Mouse (Mus musculus) testis, adult 2 months (tissue): ENCODE measurements around the gene Fhod1. TPM values are rescaled to one million over a fixed set of nuclear protein-coding genes. Genes with fewer than 3 reads are reported as not detected.

Source experiments
- H3K27ac ChIP-seq: fragments of 200-500 bp; 2 replicates; pipeline ENCODE4 v1.5.1; 2012; ENCODE audit warnings: low read depth, low read length; ENCODE audit not compliant: control insufficient read depth, insufficient read depth
- H3K27me3 ChIP-seq: fragments of 200-500 bp; 2 replicates; pipeline ENCODE4 v1.6.1; 2012; ENCODE audit warnings: mild to moderate bottlenecking, low read length, moderate library complexity; ENCODE audit not compliant: control insufficient read depth, insufficient read depth
- H3K36me3 ChIP-seq: fragments of 200-500 bp; 2 replicates; pipeline ENCODE4 v1.6.1; 2012; ENCODE audit warnings: mild to moderate bottlenecking, low read length; ENCODE audit not compliant: control insufficient read depth, insufficient read depth
- H3K4me1 ChIP-seq: fragments of 200-500 bp; 2 replicates; pipeline ENCODE4 v1.6.1; 2012; ENCODE audit warnings: low read length; ENCODE audit not compliant: control insufficient read depth, insufficient read depth
- H3K4me3 ChIP-seq: fragments of 200-500 bp; 2 replicates; pipeline ENCODE4 v1.5.1; 2012; ENCODE audit warnings: low read depth, mild to moderate bottlenecking, low read length, moderate library complexity, mixed read lengths; ENCODE audit not compliant: control insufficient read depth
- CTCF ChIP-seq: fragments of 200-500 bp; IDR thresholded peaks from 2 replicates; pipeline ENCODE4 v1.5.1; 2012; ENCODE audit warnings: low read depth, mild to moderate bottlenecking, inconsistent platforms, low read length, moderate library complexity; ENCODE audit not compliant: control insufficient read depth, insufficient read depth, insufficient replicate concordance
- POLR2A ChIP-seq: fragments of 200-500 bp; IDR thresholded peaks from 2 replicates; pipeline ENCODE4 v1.6.1; 2012; ENCODE audit warnings: low read depth, mild to moderate bottlenecking, inconsistent platforms, low read length, moderate library complexity; ENCODE audit not compliant: control insufficient read depth
- polyA plus RNA-seq: library from polyadenylated mRNA; depleted of rRNA; stranded (reverse); fragments of >200 nt; gene quantifications from 2 replicates; pipeline ENCODE4 v1.2.3, GENCODE M21; 2012; rRNA removed

Gene Fhod1
- polyA plus RNA-seq, 1 experiment: 17.9 TPM

DNA sequence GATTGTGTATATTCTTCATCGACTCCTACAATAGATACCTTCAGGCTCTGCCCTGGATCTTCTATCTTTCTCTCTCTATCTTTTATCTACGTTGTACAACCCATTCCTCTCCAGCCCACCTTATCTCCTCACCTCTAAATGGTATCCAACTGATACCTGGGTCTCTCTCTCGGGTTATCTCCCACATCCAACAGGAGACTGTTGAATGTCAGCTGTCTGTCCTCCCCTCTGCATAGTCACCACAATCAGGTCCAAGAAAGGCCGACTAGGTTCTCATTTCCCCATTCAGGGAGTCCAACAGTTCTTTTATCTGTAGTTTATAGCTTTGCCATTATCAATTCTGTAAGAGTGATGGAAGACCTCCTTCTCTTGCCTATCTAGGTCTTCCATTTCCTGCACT, 65.5 kb downstream of the Fhod1 start:
- Histone ChIP-seq H3K4me3 (no peak overlapping the region), H3K27ac (no peak overlapping the region), H3K4me1 (peaks cover 7% of the 10 kb centered on the region), H3K27me3 (no peaks in the 10 kb centered on the region), H3K36me3 (no peaks in the 10 kb centered on the region)
- TF ChIP-seq POLR2A (no peak), CTCF (no peak)

DNA sequence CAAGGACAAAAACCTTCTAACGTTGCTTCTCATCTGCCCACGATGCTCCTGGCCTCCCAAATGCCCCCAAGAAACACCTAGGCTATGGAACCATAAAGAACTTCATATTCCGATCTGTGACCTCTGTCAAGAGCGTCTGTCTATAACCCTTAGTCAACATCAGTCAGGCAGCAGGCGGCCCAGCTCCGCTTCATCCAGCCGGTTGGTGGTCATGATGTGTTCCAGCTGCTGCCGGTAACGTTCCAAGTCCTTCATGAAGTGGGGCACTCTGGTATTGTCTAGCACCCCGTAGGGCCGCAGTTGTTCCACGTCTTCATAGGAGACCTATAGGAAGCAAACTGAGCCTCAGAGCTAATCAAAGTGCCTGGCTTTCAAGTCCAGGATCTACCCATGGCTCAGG, 65.9 kb downstream of the Fhod1 start:
- H3K4me3 ChIP-seq: no peak overlapping the region
- H3K36me3 ChIP-seq: no peaks in the 10 kb centered on the region
- H3K27ac ChIP-seq: no peak overlapping the region
- no peak for TF ChIP-seq CTCF
- TF ChIP-seq POLR2A: no peak
- no peaks in the 10 kb centered on the region for H3K27me3 ChIP-seq
- H3K4me1 ChIP-seq: peaks cover 7% of the 10 kb centered on the region

DNA sequence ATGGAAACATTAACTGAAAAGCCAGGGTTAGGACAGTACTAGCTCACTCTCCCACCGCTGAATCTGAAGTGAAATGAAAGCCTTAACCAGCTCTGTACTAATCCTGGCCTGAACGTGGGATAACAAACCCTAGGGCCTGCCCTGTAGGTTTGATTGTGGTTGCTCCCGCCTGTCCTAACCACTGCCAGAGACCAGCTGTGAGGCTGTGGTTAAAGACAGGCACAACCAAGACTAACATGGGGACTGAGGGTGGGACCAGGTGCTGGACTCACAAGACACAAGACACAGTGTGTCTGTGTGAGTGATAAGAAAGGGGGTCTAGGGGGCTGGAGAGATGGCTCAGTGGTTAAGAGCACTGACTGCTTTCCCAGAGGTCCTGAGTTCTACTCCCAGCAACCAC, 67.2 kb downstream of the Fhod1 start:
- Histone ChIP-seq H3K4me3 (no peak overlapping the region), H3K27ac (no peak overlapping the region), H3K4me1 (peaks cover 12% of the 10 kb centered on the region), H3K27me3 (no peaks in the 10 kb centered on the region), H3K36me3 (no peaks in the 10 kb centered on the region)
- TF ChIP-seq POLR2A (no peak), CTCF (no peak)

Other genes with a start within 250 kb of the Fhod1 start
- 0.19 TPM in 2 replicates for gene Ces4a, start 216.2 kb downstream of the Fhod1 start, polyA plus RNA-seq
- gene Cbfb, start 177.3 kb downstream of the Fhod1 start, polyA plus RNA-seq: 7.0 and 7.7 TPM in 2 replicates
- gene D230025D16Rik, start 122.8 kb downstream of the Fhod1 start, polyA plus RNA-seq: 6.4 and 7.8 TPM in 2 replicates
- gene B3gnt9, start 92.8 kb downstream of the Fhod1 start, polyA plus RNA-seq: 6.8 and 7.0 TPM in 2 replicates
- 2.4 TPM in 2 replicates for gene Tradd, start 83.3 kb downstream of the Fhod1 start, polyA plus RNA-seq
- gene Fbxl8, start 83.3 kb downstream of the Fhod1 start, polyA plus RNA-seq: 0.51 and 0.55 TPM in 2 replicates
- gene Hsf4, start 78.2 kb downstream of the Fhod1 start, polyA plus RNA-seq: 0.09 and 0.20 TPM in 2 replicates
- gene Nol3, start 71.8 kb downstream of the Fhod1 start, polyA plus RNA-seq: 0.09 and 0.11 TPM in 2 replicates
- 78.2 and 90.9 TPM in 2 replicates for gene 4931428F04Rik, start 58.1 kb downstream of the Fhod1 start, polyA plus RNA-seq
- 28.2 and 28.5 TPM in 2 replicates for gene Exoc3l, start 51.9 kb downstream of the Fhod1 start, polyA plus RNA-seq
- 64.1 and 67.7 TPM in 2 replicates for gene E2f4, start 50.3 kb downstream of the Fhod1 start, polyA plus RNA-seq
- 3.5 and 5.0 TPM in 2 replicates for gene Elmo3, start 42.4 kb downstream of the Fhod1 start, polyA plus RNA-seq
- gene Lrrc29, start 21.7 kb downstream of the Fhod1 start, polyA plus RNA-seq: 117 and 127 TPM in 2 replicates
- gene Tmem208, start 21.6 kb downstream of the Fhod1 start, polyA plus RNA-seq: 31.4 and 32.4 TPM in 2 replicates
- gene Slc9a5, start 890 bp upstream of the Fhod1 start, polyA plus RNA-seq: 33.5 and 35.4 TPM in 2 replicates
- 23.0 and 24.2 TPM in 2 replicates for gene Plekhg4, start 25.3 kb upstream of the Fhod1 start, polyA plus RNA-seq
- gene Kctd19, start 65.5 kb upstream of the Fhod1 start, polyA plus RNA-seq: 174 and 187 TPM in 2 replicates
- 75.6 and 79.0 TPM in 2 replicates for gene Lrrc36, start 65.6 kb upstream of the Fhod1 start, polyA plus RNA-seq
- 21.5 and 23.4 TPM in 2 replicates for gene Tppp3, start 123.6 kb upstream of the Fhod1 start, polyA plus RNA-seq
- gene Zdhhc1, start 148.9 kb upstream of the Fhod1 start, polyA plus RNA-seq: 45.4 and 50.1 TPM in 2 replicates
- gene Hsd11b2, start 170.8 kb upstream of the Fhod1 start, polyA plus RNA-seq: 0.19 and 0.41 TPM in 2 replicates
- gene Atp6v0d1, start 218.1 kb upstream of the Fhod1 start, polyA plus RNA-seq: 43.8 and 47.4 TPM in 2 replicates